Mouse (Mus musculus) urinary bladder, postnatal 0 days (tissue): Measurements from ENCODE around the gene Plbd1. TPM values are rescaled to one million over a fixed set of nuclear protein-coding genes. Genes with fewer than 3 reads are reported as not detected.

Source experiments
- polyA plus RNA-seq: library from polyadenylated mRNA; unstranded; fragments of >200 nt; fragmentation: Nextera tagmentation; extraction: Ambion mirVana; gene quantifications from 2 replicates; pipeline ENCODE4 v1.2.1, GENCODE M21; 2015

Plbd1 gene
- 0.80 and 0.85 TPM in 2 replicates for polyA plus RNA-seq

GRCm38 (mm10) chr6:136661706-136662016, at the start of gene Plbd1:
Gene Plbd1, minus strand, starts transcription at chr6:136661928.

Other genes with a start within 250 kb of the Plbd1 start
- gene E330021D16Rik, start 246.4 kb downstream of the Plbd1 start, polyA plus RNA-seq: 0.14 TPM in 1 of 2 replicates, not detected in the other
- 14.8 and 18.0 TPM in 2 replicates for gene Atf7ip, start 155.8 kb downstream of the Plbd1 start, polyA plus RNA-seq
- gene Gucy2c, start 119.8 kb upstream of the Plbd1 start, polyA plus RNA-seq: 0.05 TPM in 1 of 2 replicates, not detected in the other
- gene Hist4h4, start 142.5 kb upstream of the Plbd1 start, polyA plus RNA-seq: 0.16 and 0.20 TPM in 2 replicates
- 174 and 180 TPM in 2 replicates for gene H2afj, start 146.3 kb upstream of the Plbd1 start, polyA plus RNA-seq
- gene BC049715, start 165.7 kb upstream of the Plbd1 start, polyA plus RNA-seq: 0.54 and 0.58 TPM in 2 replicates
- 45.0 and 50.6 TPM in 2 replicates for gene Wbp11, start 166.3 kb upstream of the Plbd1 start, polyA plus RNA-seq
- not detected in 2 replicates for gene Smco3, start 173.5 kb upstream of the Plbd1 start, polyA plus RNA-seq
- 3.8 and 4.7 TPM in 2 replicates for gene Art4, start 195.8 kb upstream of the Plbd1 start, polyA plus RNA-seq
- gene Mgp, start 213.9 kb upstream of the Plbd1 start, polyA plus RNA-seq: 567 and 833 TPM in 2 replicates